Mouse (Mus musculus) hindbrain, embryonic 14.5 days (tissue): ENCODE results near the gene Ythdf1. TPM values are rescaled to one million over a fixed set of nuclear protein-coding genes. Genes with fewer than 3 reads are reported as not detected.
A peak's percentile ranks its signal among the peaks of the same experiment; 100 is the strongest.

ENCODE experiments used
- ATAC-seq: fragments of 200-750 bp; cut with Nextera tagmentation; 2 replicates; pipeline ENCODE4 v1.8.0; 2017; ENCODE audit warnings: moderate number of reproducible peaks, mild to moderate bottlenecking, moderate TSS enrichment, moderate library complexity; ENCODE audit not compliant: low FRiP score
- DNase-seq: peaks from one replicate; pipeline ENCODE4 v3.0.0-alpha.2; 2015; ENCODE audit warnings: low spot score
- H3K27ac ChIP-seq: fragments of 300-500 bp; sonication (generic); 2 replicates; pipeline ENCODE4 v1.5.1; 2014; ENCODE audit warnings: mild to moderate bottlenecking, moderate library complexity
- H3K27me3 ChIP-seq: fragments of 300-500 bp; sonication (generic); 2 replicates; pipeline ENCODE4 v1.6.1; 2014; ENCODE audit warnings: mild to moderate bottlenecking, low read length, mixed read lengths; ENCODE audit not compliant: control insufficient read depth, insufficient read depth
- H3K36me3 ChIP-seq: fragments of 300-500 bp; sonication (generic); replicated peaks from 2 replicates; pipeline ENCODE4 v1.6.1; 2014; ENCODE audit not compliant: control insufficient read depth, insufficient read depth
- H3K4me1 ChIP-seq: fragments of 300-500 bp; sonication (generic); replicated peaks from 2 replicates; pipeline ENCODE4 v1.6.1; 2014; ENCODE audit warnings: antibody characterized with exemption, low read length, mixed read lengths; ENCODE audit not compliant: control insufficient read depth, insufficient read depth
- H3K4me2 ChIP-seq: fragments of 300-500 bp; sonication (generic); replicated peaks from 2 replicates; pipeline ENCODE4 v1.6.1; 2014; ENCODE audit warnings: mild to moderate bottlenecking, moderate library complexity
- H3K4me3 ChIP-seq: fragments of 300-500 bp; sonication (generic); replicated peaks from 2 replicates; pipeline ENCODE4 v1.5.1; 2014; ENCODE audit warnings: mild to moderate bottlenecking, low read length
- H3K9ac ChIP-seq: fragments of 300-500 bp; sonication (generic); 2 replicates; pipeline ENCODE4 v1.6.1; 2014
- H3K9me3 ChIP-seq: fragments of 300-500 bp; sonication (generic); 2 replicates; pipeline ENCODE4 v1.6.1; 2016; ENCODE audit warnings: low read length; ENCODE audit not compliant: control insufficient read depth
- WGBS: fragments of 180-500 bp; shearing (Covaris S2); extraction: QIAGEN DNeasy Blood & Tissue Kit; methylation state at CpG from one replicate; pipeline ENCODE4 v1.1.7; 2014; 5-methylcytosine and 5-hydroxymethylcytosine counted together
- polyA plus RNA-seq: library from polyadenylated mRNA; unstranded; fragments of >200 nt; fragmentation: Nextera tagmentation; extraction: Ambion mirVana; gene quantifications from 2 replicates; pipeline ENCODE4 v1.2.1, GENCODE M21; 2014

Gene Ythdf1
- polyA plus RNA-seq, 1 experiment from 2014 or later: 50.0 TPM

GRCm38 (mm10) chr2:180919913-180920809 lies 588 bp downstream of the Ythdf1 start:
- peak overlapping the region; percentile 76 for H3K27ac ChIP-seq
- peak; percentile 63 for ATAC-seq

GRCm38 (mm10) chr2:180915886-180916433 lies 4.8 kb downstream of the Ythdf1 start:
- Histone ChIP-seq H3K9ac (no peak overlapping the region), H3K4me3 (no peak overlapping the region), H3K36me3 (peaks cover 78% of the 10 kb centered on the region), H3K4me1 (peaks cover 8% of the 10 kb centered on the region), H3K27ac (no peak overlapping the region), H3K4me2 (no peak overlapping the region), H3K27me3 (no peaks in the 10 kb centered on the region), H3K9me3 (no peaks in the 10 kb centered on the region)
- DNase-seq (no peak), ATAC-seq (no peak)
- 79% methylated on average over 3 of the region's 3 CpGs for WGBS

More at GRCm38 (mm10) chr2:180919913-180920809, 588 bp downstream of the Ythdf1 start:
- peak overlapping the region; percentile 99 for H3K9ac ChIP-seq
- no peaks in the 10 kb centered on the region for H3K9me3 ChIP-seq
- DNase-seq: no peak
- WGBS: under 1% methylated on average over 59 of the region's 61 CpGs
- peak overlapping the region; percentile 95 for H3K4me2 ChIP-seq
- peak overlapping the region; percentile 99 for H3K4me3 ChIP-seq
- H3K36me3 ChIP-seq: peaks cover 38% of the 10 kb centered on the region
- H3K4me1 ChIP-seq: peaks cover 8% of the 10 kb centered on the region
- no peaks in the 10 kb centered on the region for H3K27me3 ChIP-seq

GRCm38 (mm10) chr2:180910928-180911327 lies 9.8 kb downstream of the Ythdf1 start:
- 93% methylated on average over 12 of the region's 12 CpGs for WGBS
- H3K4me3 ChIP-seq: no peak overlapping the region
- H3K36me3 ChIP-seq: peaks cover 80% of the 10 kb centered on the region
- ATAC-seq: no peak
- H3K4me2 ChIP-seq: no peak overlapping the region
- peaks cover 9% of the 10 kb centered on the region; the same call in 1 of the 2 replicates for H3K4me1 ChIP-seq
- no peak for DNase-seq
- H3K9me3 ChIP-seq: no peaks in the 10 kb centered on the region
- no peak overlapping the region for H3K9ac ChIP-seq
- no peaks in the 10 kb centered on the region for H3K27me3 ChIP-seq
- no peak overlapping the region for H3K27ac ChIP-seq

- Histone ChIP-seq H3K9ac (no peak overlapping the region), H3K27me3 (no peaks in the 10 kb centered on the region), H3K9me3 (no peaks in the 10 kb centered on the region), H3K4me2 (no peak overlapping the region), H3K4me1 (peaks cover 10% of the 10 kb centered on the region), H3K36me3 (peaks cover 51% of the 10 kb centered on the region), H3K27ac (no peak overlapping the region), H3K4me3 (no peak overlapping the region)
- 48% methylated on average over 5 of the region's 5 CpGs for WGBS
- no peak for DNase-seq
- ATAC-seq: no peak
Measured at GRCm38 (mm10) chr2:180905556-180906221, 15.1 kb downstream of the Ythdf1 start.

- Histone ChIP-seq H3K4me1 (peaks cover 10% of the 10 kb centered on the region), H3K27me3 (no peaks in the 10 kb centered on the region), H3K4me3 (no peak overlapping the region), H3K9me3 (no peaks in the 10 kb centered on the region), H3K9ac (no peak overlapping the region), H3K36me3 (peaks cover 41% of the 10 kb centered on the region), H3K4me2 (no peak overlapping the region), H3K27ac (no peak overlapping the region)
- ATAC-seq: no peak
- WGBS: 93% methylated on average over 18 of the region's 18 CpGs
- DNase-seq: no peak
Measured at GRCm38 (mm10) chr2:180904435-180905208, 16.1 kb downstream of the Ythdf1 start.

GRCm38 (mm10) chr2:180902086-180902485 lies 18.7 kb downstream of the Ythdf1 start:
- WGBS: 41% methylated on average over 2 of the region's 2 CpGs
- ATAC-seq: no peak
- no peak overlapping the region for H3K9ac ChIP-seq

GRCm38 (mm10) chr2:180897857-180898256 lies 22.9 kb downstream of the Ythdf1 start:
- H3K4me2 ChIP-seq: no peak overlapping the region
- H3K4me3 ChIP-seq: no peak overlapping the region
- peaks cover 7% of the 10 kb centered on the region for H3K36me3 ChIP-seq
- H3K27me3 ChIP-seq: no peaks in the 10 kb centered on the region
- DNase-seq: no peak
- WGBS: 67% methylated on average over 6 of the region's 6 CpGs
- no peak for ATAC-seq
- H3K9ac ChIP-seq: no peak overlapping the region
- H3K27ac ChIP-seq: peak overlapping the region; percentile 99
- no peaks in the 10 kb centered on the region for H3K9me3 ChIP-seq
- H3K4me1 ChIP-seq: peaks cover 26% of the 10 kb centered on the region

More at GRCm38 (mm10) chr2:180902086-180902485, 18.7 kb downstream of the Ythdf1 start:
- Histone ChIP-seq H3K4me3 (no peak overlapping the region), H3K9me3 (no peaks in the 10 kb centered on the region), H3K27ac (no peak overlapping the region), H3K4me1 (peaks cover 14% of the 10 kb centered on the region), H3K36me3 (peaks cover 30% of the 10 kb centered on the region), H3K27me3 (no peaks in the 10 kb centered on the region), H3K4me2 (no peak overlapping the region)
- DNase-seq: no peak

- peak overlapping the region; percentile 99 for H3K27ac ChIP-seq
- H3K9ac ChIP-seq: peak overlapping the region; percentile 99
- 53% methylated on average over 15 of the region's 15 CpGs for WGBS
- H3K27me3 ChIP-seq: no peaks in the 10 kb centered on the region
- no peaks in the 10 kb centered on the region for H3K9me3 ChIP-seq
- peaks cover 26% of the 10 kb centered on the region for H3K4me1 ChIP-seq
- DNase-seq (no peak), ATAC-seq (no peak)
- H3K36me3 ChIP-seq: peaks cover 7% of the 10 kb centered on the region
- peak overlapping the region; percentile 77 for H3K4me2 ChIP-seq
- H3K4me3 ChIP-seq: no peak overlapping the region
Measured at GRCm38 (mm10) chr2:180896819-180897625, 23.7 kb downstream of the Ythdf1 start.
